Mouse (Mus musculus) cerebellum, adult 9-10 months (tissue): ENCODE measurements around the gene Itga9.

ENCODE experiments used
- DNase-seq: peaks from one replicate; pipeline ENCODE4 v3.0.0; 2022

Gene Itga9

DNA sequence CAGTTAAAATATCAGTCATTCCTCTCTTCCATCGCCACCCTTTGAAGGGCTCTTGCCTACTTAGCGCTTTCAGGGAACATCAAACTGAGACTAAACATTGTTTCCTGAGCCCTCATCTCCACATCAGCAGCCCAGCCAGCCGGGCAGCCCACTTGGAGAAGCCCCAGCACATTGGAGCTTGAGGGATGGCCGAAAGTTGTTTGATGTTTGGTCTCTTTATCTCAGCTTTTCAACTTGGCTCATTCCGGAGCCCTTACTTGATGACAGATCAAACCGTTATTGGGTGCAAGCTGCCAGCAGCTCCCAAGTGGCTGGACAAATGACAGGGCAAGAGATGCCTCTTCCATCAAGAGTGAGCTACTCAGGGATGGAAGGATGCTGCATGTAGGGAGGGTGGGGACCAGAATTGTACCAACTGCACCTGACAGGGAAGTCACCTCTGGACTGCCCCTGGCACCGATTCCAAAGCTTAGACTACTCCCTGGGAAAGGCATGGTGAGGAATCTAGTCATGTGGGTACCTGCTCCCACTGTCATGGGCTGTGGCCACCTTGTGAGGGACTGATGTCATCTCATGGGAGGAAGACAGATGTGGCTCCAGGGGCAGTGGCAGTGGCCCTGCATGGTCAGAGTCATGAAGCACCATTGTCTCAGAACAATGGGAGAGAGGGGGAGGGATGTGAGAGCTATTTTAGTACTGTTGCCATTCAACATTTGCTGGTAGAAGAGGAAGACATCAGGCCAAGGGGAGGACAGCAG is 232.6 kb downstream of the Itga9 start:
- no peak for DNase-seq

- no peak for DNase-seq
These were observed 234.8 kb downstream of the Itga9 start for GRCm38 (mm10) chr9:118841247-118841646.

DNA sequence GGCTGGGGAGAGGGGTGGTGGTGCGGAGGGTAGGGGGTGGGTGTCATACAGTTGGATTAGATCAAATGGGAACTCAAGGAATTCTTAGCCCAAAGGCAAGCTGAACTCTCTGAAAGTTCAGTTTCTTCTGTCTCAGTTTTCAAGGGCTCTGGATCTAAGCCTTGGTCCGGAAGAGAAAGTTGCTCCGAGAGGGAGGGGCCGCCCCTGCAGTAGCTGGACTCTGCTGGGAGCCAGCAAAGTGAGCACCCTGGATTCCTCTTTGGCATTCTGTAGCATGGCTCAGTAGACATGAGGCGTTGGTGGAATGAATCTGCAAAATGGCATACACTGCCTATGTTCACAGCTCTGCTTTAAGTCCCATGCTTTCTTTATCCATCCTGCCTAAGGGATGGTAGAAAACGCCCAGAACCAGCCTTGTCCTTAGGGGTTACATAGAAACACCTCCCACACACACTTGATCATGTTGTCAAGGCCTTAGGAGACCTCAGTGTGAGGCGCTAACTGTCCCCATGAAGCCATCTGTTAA is 235.5 kb downstream of the Itga9 start:
- DNase-seq, result no peak

DNA sequence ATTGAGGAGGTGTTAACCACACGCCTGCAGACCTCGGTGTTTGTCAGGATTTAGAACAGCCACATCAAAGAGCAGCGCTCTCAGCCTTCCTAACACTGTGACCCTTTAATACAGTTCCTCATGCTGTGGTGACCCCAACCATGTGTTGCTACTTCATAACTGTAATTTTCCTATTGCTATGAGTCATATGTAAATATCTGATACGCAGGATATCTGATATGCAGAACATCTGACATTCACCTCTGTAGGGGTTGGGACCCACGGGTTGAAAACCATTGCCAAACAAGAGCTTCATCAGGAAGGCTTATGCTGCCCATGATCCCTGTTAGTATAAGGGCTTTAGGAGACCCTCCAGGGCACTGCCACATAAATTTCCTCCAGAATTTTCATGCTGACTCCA is 237.2 kb downstream of the Itga9 start:
- no peak for DNase-seq

GRCm38 (mm10) chr9:118845003-118845402 is 238.5 kb downstream of the Itga9 start:
- DNase-seq, result no peak

DNA sequence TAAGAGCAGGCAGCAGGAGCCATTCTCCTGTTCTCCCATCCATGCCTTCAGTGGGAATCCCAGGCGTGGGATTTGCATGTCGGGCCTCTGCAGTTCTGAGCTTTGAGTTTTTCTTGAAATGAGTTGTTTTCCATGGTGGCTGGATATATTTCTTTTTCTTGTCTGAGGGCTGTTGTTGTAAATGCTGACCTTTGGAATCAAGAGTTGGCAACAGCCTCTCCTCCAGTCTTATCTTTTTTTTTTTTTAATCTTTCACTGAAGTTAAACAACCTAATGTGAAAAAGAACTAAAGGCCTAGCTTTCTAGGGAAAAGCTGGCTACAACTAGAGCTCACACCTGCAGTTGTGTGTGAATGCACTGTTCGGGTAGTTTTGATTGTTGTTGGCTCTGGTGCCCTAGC is 240.3 kb downstream of the Itga9 start:
- no peak for DNase-seq

DNA sequence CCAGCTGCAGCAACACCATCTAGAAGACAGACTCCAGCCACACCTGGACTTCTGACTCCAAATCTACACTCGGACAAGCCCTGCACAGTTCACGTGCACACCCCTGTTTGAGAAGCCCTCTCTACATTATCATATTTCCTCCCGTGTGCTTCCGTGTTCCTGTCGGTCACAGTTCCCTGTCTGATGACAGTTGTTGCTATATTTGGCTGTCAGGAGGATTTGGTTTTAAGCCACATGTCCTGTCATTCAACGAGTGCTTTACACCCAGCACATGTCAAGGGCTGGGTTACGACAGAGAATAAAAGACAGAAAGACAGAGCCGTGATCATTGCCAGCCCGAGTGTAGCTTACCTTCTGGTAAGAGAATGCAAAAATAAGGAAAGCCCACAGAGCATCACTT is 250.2 kb downstream of the Itga9 start:
- no peak for DNase-seq

DNA sequence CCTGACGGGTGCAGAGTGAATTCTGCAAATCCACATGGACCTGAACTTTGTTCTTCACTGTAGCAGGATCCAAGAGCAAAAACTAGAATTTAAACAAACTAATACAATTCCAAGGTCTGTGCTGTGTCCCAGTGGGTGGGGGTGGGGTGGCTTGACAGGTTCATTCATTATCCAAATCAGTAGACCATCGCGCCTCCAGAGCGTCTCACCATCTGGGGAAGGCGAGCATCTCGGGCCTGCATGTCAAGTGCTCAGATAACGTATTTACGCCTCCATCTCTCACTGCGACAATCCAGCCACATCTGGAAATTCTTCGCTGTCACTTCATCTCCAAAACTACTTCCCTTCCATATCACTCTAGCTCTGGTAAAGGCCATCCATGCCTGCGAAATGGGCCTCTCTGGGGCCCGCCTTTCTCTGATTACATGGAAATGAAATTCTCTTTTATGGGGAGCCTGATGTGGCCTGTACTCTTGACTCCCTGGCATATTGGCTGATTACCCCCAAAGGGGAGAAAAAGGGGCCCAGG is 254.2 kb downstream of the Itga9 start:
- no peak for DNase-seq

GRCm38 (mm10) chr9:118862214-118862613 is 255.7 kb downstream of the Itga9 start:
- DNase-seq, result no peak

GRCm38 (mm10) chr9:118862852-118863260 is 256.4 kb downstream of the Itga9 start:
- no peak for DNase-seq

- no peak for DNase-seq
These were observed 257.0 kb downstream of the Itga9 start for GRCm38 (mm10) chr9:118863528-118863927.

DNA sequence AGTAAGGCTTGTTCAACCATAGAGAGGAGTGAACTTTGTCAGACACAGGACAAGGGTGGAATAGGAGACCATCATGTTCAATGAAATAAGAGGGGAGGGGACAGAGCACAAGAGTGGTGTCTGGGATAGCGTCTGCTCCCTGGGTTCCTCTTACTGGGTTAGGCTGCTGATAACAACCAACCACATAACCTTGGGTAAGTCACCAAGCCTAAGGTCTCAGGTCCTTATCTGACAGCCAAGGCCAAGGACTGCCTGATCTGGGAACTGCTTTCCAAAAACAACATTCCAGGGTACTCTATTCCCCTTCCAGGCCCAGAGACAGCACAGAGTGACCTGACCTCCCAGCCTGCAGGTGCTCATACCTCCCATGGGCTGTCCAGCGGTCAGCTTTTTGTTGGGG is 260.5 kb downstream of the Itga9 start:
- DNase-seq, result no peak

GRCm38 (mm10) chr9:118867851-118868250 is 261.4 kb downstream of the Itga9 start:
- DNase-seq, result no peak

GRCm38 (mm10) chr9:118871089-118871488 is 264.6 kb downstream of the Itga9 start:
- no peak for DNase-seq

DNA sequence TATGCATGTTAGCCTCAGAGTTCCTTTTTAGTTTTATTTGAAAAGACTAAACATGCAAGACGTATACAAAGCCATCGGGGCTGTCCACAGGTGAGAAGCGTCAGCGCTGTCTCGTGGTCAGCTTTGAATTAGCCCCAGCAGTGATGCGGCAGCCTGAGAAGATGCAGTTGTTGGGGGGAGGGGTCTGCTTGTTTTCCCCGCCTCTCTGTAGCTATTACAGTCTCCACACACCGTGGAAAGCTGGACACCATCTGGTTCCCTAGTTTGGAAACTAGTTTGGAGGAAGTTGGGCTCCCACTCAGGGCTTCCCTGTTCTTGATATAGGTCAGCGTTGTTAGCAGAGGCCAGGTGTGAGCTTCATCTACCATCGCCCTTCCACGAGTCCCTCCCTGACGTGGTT is 266.5 kb downstream of the Itga9 start:
- no peak for DNase-seq

GRCm38 (mm10) chr9:118873596-118873995 is 267.1 kb downstream of the Itga9 start:
- no peak for DNase-seq

- DNase-seq, result no peak
These were observed 269.2 kb downstream of the Itga9 start for GRCm38 (mm10) chr9:118875705-118876104.

DNA sequence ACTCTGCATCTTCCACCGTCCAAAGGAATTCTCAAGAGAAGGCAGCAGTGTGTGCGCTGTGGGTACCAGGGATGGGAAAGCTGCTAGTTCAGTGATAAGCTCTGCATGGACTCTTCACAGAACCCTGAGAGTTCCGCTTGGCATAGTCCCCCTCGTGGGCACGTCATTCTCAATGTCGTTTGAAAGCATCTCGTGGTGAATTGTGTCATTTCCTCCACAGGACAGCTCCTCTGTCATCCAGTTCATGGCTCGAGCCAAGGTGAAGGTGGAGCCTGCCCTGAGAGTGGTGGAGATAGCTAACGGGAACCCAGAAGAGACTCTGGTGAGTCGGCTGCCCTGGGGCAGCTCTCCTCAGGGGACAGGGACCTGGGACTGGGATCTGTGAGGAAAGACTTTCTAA is 270.4 kb downstream of the Itga9 start:
- no peak for DNase-seq

DNA sequence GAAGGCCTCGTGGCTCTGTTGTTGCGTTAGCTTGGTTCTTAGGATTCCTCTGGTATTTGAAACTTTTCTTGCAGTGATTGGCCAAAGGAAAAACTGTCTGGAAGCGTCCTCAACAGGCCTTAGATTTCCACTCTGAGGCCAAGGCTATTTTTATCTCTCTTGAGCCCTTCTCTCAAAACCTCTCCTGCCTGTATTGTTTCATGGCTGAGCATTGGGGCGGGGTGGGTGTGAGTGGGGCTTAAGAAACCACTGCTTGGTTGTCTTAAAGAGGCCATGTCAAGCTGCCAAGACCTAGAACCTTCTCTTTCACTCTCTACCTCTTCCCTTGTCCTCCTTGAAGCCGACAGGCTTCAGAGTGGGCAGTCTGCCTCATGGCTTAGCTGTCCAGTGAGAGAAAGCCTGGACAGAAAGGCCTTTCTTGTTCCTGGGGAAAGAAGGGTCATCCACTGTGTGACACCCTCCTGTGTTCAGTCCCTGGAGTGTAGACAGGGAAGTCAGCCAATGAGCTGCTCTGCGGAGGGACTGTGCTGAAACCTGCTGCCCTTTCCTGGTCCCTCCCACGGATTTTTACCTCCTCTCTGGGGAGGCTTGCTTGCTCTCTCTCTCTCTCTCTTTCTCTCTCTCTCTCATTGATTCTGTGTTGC is 271.0 kb downstream of the Itga9 start:
- DNase-seq, result no peak

GRCm38 (mm10) chr9:118878596-118878995 is 272.1 kb downstream of the Itga9 start:
- no peak for DNase-seq

DNA sequence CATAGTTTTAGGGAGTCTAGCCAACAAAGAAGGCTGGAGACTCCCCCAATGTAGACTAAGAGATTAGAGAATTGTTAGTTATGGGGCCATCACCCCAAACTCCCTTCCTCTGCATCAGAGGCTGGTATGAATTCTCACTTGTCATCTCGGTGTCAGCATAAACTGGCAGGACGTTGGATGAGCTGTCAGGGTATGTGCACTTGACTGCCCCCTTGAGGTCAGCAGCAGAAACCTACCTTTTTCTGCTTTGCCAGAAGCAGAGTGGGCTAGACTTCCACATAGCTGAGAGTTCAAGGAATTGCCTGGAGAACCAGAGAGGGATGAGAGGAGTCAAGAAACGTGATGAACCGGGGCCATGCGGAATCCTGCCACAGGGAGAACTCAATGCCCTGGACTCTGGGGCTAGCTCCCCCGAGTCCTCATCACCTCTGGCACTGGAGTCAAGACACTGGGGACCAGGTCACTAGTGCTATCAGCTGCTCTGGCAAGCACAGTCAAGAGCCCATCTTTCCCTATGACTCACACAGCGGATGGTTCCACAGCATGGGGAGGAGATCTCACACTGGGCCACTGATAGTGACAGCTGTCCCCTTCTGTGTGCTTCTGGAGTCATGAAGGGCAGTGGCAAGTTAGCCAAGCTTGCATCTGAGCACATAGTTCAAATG is 274.9 kb downstream of the Itga9 start:
- peak; percentile 36 for DNase-seq

GRCm38 (mm10) chr9:118881946-118882284 is 275.4 kb downstream of the Itga9 start:
- no peak for DNase-seq

GRCm38 (mm10) chr9:118883150-118883549 is 276.7 kb downstream of the Itga9 start:
- no peak for DNase-seq

- DNase-seq, result no peak
These were observed 279.3 kb downstream of the Itga9 start for GRCm38 (mm10) chr9:118885785-118886184.
